Mouse (Mus musculus): ENCODE measurements at regions not wholly inside any gene's neighbourhood (a gene's known extent, or its start where the extent isn't known, plus 50 kb on each side); places are given as distances from the start of the nearest gene placed in this dataset.
A peak's percentile ranks its signal among the peaks of the same experiment; 100 is the strongest.

GRCm38 (mm10) chr15:97603492-97603891 lies 102.1 kb downstream of the Rpap3 start:
- no peak for TF ChIP-seq GATA1 (IDR thresholded peaks at IDR 0.05; ENCODE audit: borderline replicate concordance, low read length)
- no peak for TF ChIP-seq FLI1 (IDR thresholded peaks at IDR 0.05; ENCODE audit: low read length)
- Histone ChIP-seq H3K36me3 (replicated peaks; ENCODE audit: low read length) (no peaks in the 10 kb centered on the region), H3K27me3 (replicated peaks) (peaks cover 42% of the 10 kb centered on the region), H3K4me1 (no peaks in the 10 kb centered on the region), H3K4me3 (replicated peaks) (no peak overlapping the region), H3K9me3 (peaks cover 4% of the 10 kb centered on the region)

GRCm38 (mm10) chr15:97598270-97598669 lies 107.4 kb downstream of the Rpap3 start:
- H3K36me3 ChIP-seq (replicated peaks; ENCODE audit: low read length) = no peaks in the 10 kb centered on the region
- no peak for TF ChIP-seq GATA1 (IDR thresholded peaks at IDR 0.05; ENCODE audit: borderline replicate concordance, low read length)
- TF ChIP-seq FLI1 (IDR thresholded peaks at IDR 0.05; ENCODE audit: low read length) = no peak
- 0 out of 2 replicates have a peak, but pooled peaks cover 5% of the 10 kb centered on the region for H3K9me3 ChIP-seq
- H3K4me3 ChIP-seq (replicated peaks) = no peak overlapping the region
- H3K27me3 ChIP-seq (replicated peaks) = peaks cover 51% of the 10 kb centered on the region
- H3K4me1 ChIP-seq = peaks cover 8% of the 10 kb centered on the region

- no peak for TF ChIP-seq GATA1 (IDR thresholded peaks at IDR 0.05; ENCODE audit: borderline replicate concordance, low read length)
- TF ChIP-seq FLI1 (IDR thresholded peaks at IDR 0.05; ENCODE audit: low read length) = no peak
- peaks cover 56% of the 10 kb centered on the region for H3K27me3 ChIP-seq (replicated peaks)
- peaks cover 12% of the 10 kb centered on the region; the same call in 1 of the 2 replicates for H3K9me3 ChIP-seq
Observed at GRCm38 (mm10) chr15:97596514-97597081, 109.0 kb downstream of the Rpap3 start.

GRCm38 (mm10) chr15:97595284-97595796 lies 110.3 kb downstream of the Rpap3 start:
- Histone ChIP-seq H3K9me3 (peaks cover 12% of the 10 kb centered on the region; the same call in 1 of the 2 replicates), H3K27me3 (replicated peaks) (peaks cover 59% of the 10 kb centered on the region), H3K4me3 (replicated peaks) (no peak overlapping the region), H3K4me1 (peaks cover 25% of the 10 kb centered on the region), H3K36me3 (replicated peaks; ENCODE audit: low read length) (no peaks in the 10 kb centered on the region)
- TF ChIP-seq GATA1 (IDR thresholded peaks at IDR 0.05; ENCODE audit: borderline replicate concordance, low read length) = no peak
- no peak for TF ChIP-seq FLI1 (IDR thresholded peaks at IDR 0.05; ENCODE audit: low read length)

More at GRCm38 (mm10) chr15:97596514-97597081, 109.0 kb downstream of the Rpap3 start:
- Histone ChIP-seq H3K4me3 (replicated peaks) (no peak overlapping the region), H3K36me3 (replicated peaks; ENCODE audit: low read length) (no peaks in the 10 kb centered on the region), H3K4me1 (peaks cover 13% of the 10 kb centered on the region)

- Histone ChIP-seq H3K36me3 (replicated peaks; ENCODE audit: low read length) (no peaks in the 10 kb centered on the region), H3K9me3 (peaks cover 12% of the 10 kb centered on the region; the same call in 1 of the 2 replicates), H3K27me3 (replicated peaks) (peaks cover 56% of the 10 kb centered on the region), H3K4me1 (peaks cover 34% of the 10 kb centered on the region), H3K4me3 (replicated peaks) (no peak overlapping the region)
- TF ChIP-seq GATA1 (IDR thresholded peaks at IDR 0.05; ENCODE audit: borderline replicate concordance, low read length) = no peak
- no peak for TF ChIP-seq FLI1 (IDR thresholded peaks at IDR 0.05; ENCODE audit: low read length)
Observed at GRCm38 (mm10) chr15:97593781-97594600, 111.6 kb downstream of the Rpap3 start.

GRCm38 (mm10) chr15:97592786-97593185 lies 112.8 kb downstream of the Rpap3 start:
- TF ChIP-seq FLI1 (IDR thresholded peaks at IDR 0.05; ENCODE audit: low read length) = no peak
- TF ChIP-seq GATA1 (IDR thresholded peaks at IDR 0.05; ENCODE audit: borderline replicate concordance, low read length) = no peak
- H3K9me3 ChIP-seq = peaks cover 12% of the 10 kb centered on the region; the same call in 1 of the 2 replicates

GRCm38 (mm10) chr15:97591406-97591805 lies 114.2 kb downstream of the Rpap3 start:
- peak overlapping the region; percentile 77 for H3K4me3 ChIP-seq (replicated peaks)
- H3K9me3 ChIP-seq = peaks cover 12% of the 10 kb centered on the region; the same call in 1 of the 2 replicates
- TF ChIP-seq GATA1 (IDR thresholded peaks at IDR 0.05; ENCODE audit: borderline replicate concordance, low read length) (no peak), FLI1 (IDR thresholded peaks at IDR 0.05; ENCODE audit: low read length) (no peak)
- H3K4me1 ChIP-seq = peaks cover 43% of the 10 kb centered on the region
- no peaks in the 10 kb centered on the region for H3K36me3 ChIP-seq (replicated peaks; ENCODE audit: low read length)
- H3K27me3 ChIP-seq (replicated peaks) = peaks cover 50% of the 10 kb centered on the region

More at GRCm38 (mm10) chr15:97592786-97593185, 112.8 kb downstream of the Rpap3 start:
- Histone ChIP-seq H3K27me3 (replicated peaks) (peaks cover 48% of the 10 kb centered on the region), H3K36me3 (replicated peaks; ENCODE audit: low read length) (no peaks in the 10 kb centered on the region), H3K4me3 (replicated peaks) (no peak overlapping the region), H3K4me1 (peaks cover 36% of the 10 kb centered on the region)

GRCm38 (mm10) chr15:97590732-97591292 lies 114.8 kb downstream of the Rpap3 start:
- Histone ChIP-seq H3K36me3 (replicated peaks; ENCODE audit: low read length) (no peaks in the 10 kb centered on the region), H3K9me3 (peaks cover 15% of the 10 kb centered on the region; the same call in 1 of the 2 replicates), H3K27me3 (replicated peaks) (peaks cover 51% of the 10 kb centered on the region), H3K4me1 (peaks cover 43% of the 10 kb centered on the region), H3K4me3 (replicated peaks) (peak overlapping the region; percentile 80)
- TF ChIP-seq GATA1 (IDR thresholded peaks at IDR 0.05; ENCODE audit: borderline replicate concordance, low read length) (peak; percentile 85; the same call in 2 of the 3 replicates), FLI1 (IDR thresholded peaks at IDR 0.05; ENCODE audit: low read length) (0 out of 2 replicates have a peak, but pooled peaks have one; percentile 40)

GRCm38 (mm10) chr15:97587571-97588205 lies 117.9 kb downstream of the Rpap3 start:
- H3K27me3 ChIP-seq (replicated peaks) = peaks cover 44% of the 10 kb centered on the region
- TF ChIP-seq GATA1 (IDR thresholded peaks at IDR 0.05; ENCODE audit: borderline replicate concordance, low read length) (no peak), FLI1 (IDR thresholded peaks at IDR 0.05; ENCODE audit: low read length) (no peak)
- peaks cover 40% of the 10 kb centered on the region for H3K4me1 ChIP-seq
- H3K36me3 ChIP-seq (replicated peaks; ENCODE audit: low read length) = no peaks in the 10 kb centered on the region
- H3K9me3 ChIP-seq = peaks cover 24% of the 10 kb centered on the region
- H3K4me3 ChIP-seq (replicated peaks) = no peak overlapping the region

Data from megakaryocyte, embryonic 14.5 days (primary cell).